Mouse (Mus musculus) kidney, adult 8-10 months (tissue): ENCODE data around the gene Diablo.
"Not testable (repeated sequence)": the region's sequence is repeated elsewhere in the genome, so short reads cannot be mapped to it uniquely, and the experiment has no call there.

Source experiments
- DNase-seq, 2 experiments: peaks; one replicate each; pipeline ENCODE4 v3.0.0; 2022

Diablo gene

GRCm38 (mm10) chr5:123523692-123524392 is at the start of gene Diablo:
Gene Diablo (minus strand): TSS chr5:123524176.
- peak; percentile 98 to 99 for DNase-seq

- DNase-seq: no peak
These were observed 49.4 kb upstream of the Diablo start for GRCm38 (mm10) chr5:123573362-123573761.

- peak; percentile 98 for DNase-seq
These were observed 48.6 kb upstream of the Diablo start, which contains the start of gene Vps33a for GRCm38 (mm10) chr5:123572357-123573186. Gene Vps33a (minus strand): TSS chr5:123573038.

GRCm38 (mm10) chr5:123561128-123561527 is 37.2 kb upstream of the Diablo start:
- no peak for DNase-seq

GRCm38 (mm10) chr5:123559588-123559987 is 35.6 kb upstream of the Diablo start:
- DNase-seq: no peak

- DNase-seq: peak; percentile 74 to 80
These were observed 32.5 kb upstream of the Diablo start for GRCm38 (mm10) chr5:123556451-123556850.

GRCm38 (mm10) chr5:123555693-123556092 is 31.7 kb upstream of the Diablo start:
- no peak for DNase-seq

GRCm38 (mm10) chr5:123533801-123534200 is 9.8 kb upstream of the Diablo start:
- DNase-seq: peak in 1 of 2 experiments; percentile 0

GRCm38 (mm10) chr5:123530056-123530455 is 6.1 kb upstream of the Diablo start:
- peak in 1 of 2 experiments; percentile 0 for DNase-seq

GRCm38 (mm10) chr5:123528641-123529040 is 4.7 kb upstream of the Diablo start:
- DNase-seq: peak in 1 of 2 experiments; percentile 1

GRCm38 (mm10) chr5:123525916-123526495 is 2.0 kb upstream of the Diablo start:
- DNase-seq: no peak

GRCm38 (mm10) chr5:123525281-123525680 is 1.3 kb upstream of the Diablo start, which contains the start of gene Gm49027:
Gene Gm49027 (minus strand): TSS chr5:123525488.
- DNase-seq: no peak

- DNase-seq: no peak
These were observed 396 bp upstream of the Diablo start for GRCm38 (mm10) chr5:123524393-123524750.

- no peak for DNase-seq
These were observed 1.8 kb downstream of the Diablo start for GRCm38 (mm10) chr5:123522166-123522565.

- no peak for DNase-seq
These were observed 2.4 kb downstream of the Diablo start for GRCm38 (mm10) chr5:123521621-123522020.

GRCm38 (mm10) chr5:123520666-123521065 is 3.3 kb downstream of the Diablo start:
- no peak for DNase-seq

- DNase-seq: no peak
These were observed 9.1 kb downstream of the Diablo start for GRCm38 (mm10) chr5:123514871-123515270.

GRCm38 (mm10) chr5:123512102-123512501 is 11.9 kb downstream of the Diablo start:
- DNase-seq: no peak

- not testable (repeated sequence) for DNase-seq
These were observed 12.6 kb downstream of the Diablo start for GRCm38 (mm10) chr5:123511426-123511825.

GRCm38 (mm10) chr5:123510160-123510559 is 13.8 kb downstream of the Diablo start, which contains the start of gene B3gnt4:
Gene B3gnt4 (plus strand): TSS chr5:123510460.
- DNase-seq: no peak

- no peak for DNase-seq
These were observed 15.1 kb downstream of the Diablo start for GRCm38 (mm10) chr5:123508921-123509320.

GRCm38 (mm10) chr5:123507936-123508723 is 15.8 kb downstream of the Diablo start:
- peak; percentile 51 to 70 for DNase-seq

- DNase-seq: no peak
These were observed 22.0 kb downstream of the Diablo start for GRCm38 (mm10) chr5:123501973-123502372.
